Mouse (Mus musculus) neural tube, embryonic 12.5 days (tissue): ENCODE measurements at regions not wholly inside any gene's neighbourhood (a gene's known extent, or its start where the extent isn't known, plus 50 kb on each side); places are given as distances from the start of the nearest gene placed in this dataset.

Experiments used
- ATAC-seq: fragments of 200-750 bp; cut with Nextera tagmentation; 2 replicates; pipeline ENCODE4 v1.8.0; 2017; ENCODE audit warnings: low read depth, mild to moderate bottlenecking, moderate TSS enrichment, moderate library complexity; ENCODE audit not compliant: low FRiP score
- H3K27ac ChIP-seq: fragments of 300-500 bp; sonication (generic); 2 replicates; pipeline ENCODE4 v1.5.1; 2016
- H3K27me3 ChIP-seq: fragments of 300-500 bp; sonication (generic); replicated peaks from 2 replicates; pipeline ENCODE4 v1.6.1; 2016; ENCODE audit warnings: mild to moderate bottlenecking
- H3K36me3 ChIP-seq: fragments of 300-500 bp; sonication (generic); 2 replicates; pipeline ENCODE4 v1.6.1; 2016; ENCODE audit warnings: mild to moderate bottlenecking
- H3K4me1 ChIP-seq: fragments of 300-500 bp; sonication (generic); 2 replicates; pipeline ENCODE4 v1.6.1; 2016
- H3K4me2 ChIP-seq: fragments of 300-500 bp; sonication (generic); replicated peaks from 2 replicates; pipeline ENCODE4 v1.6.1; 2016; ENCODE audit warnings: mild to moderate bottlenecking
- H3K4me3 ChIP-seq: fragments of 300-500 bp; sonication (generic); 2 replicates; pipeline ENCODE4 v1.5.1; 2016
- H3K9ac ChIP-seq: fragments of 300-500 bp; sonication (generic); 2 replicates; pipeline ENCODE4 v1.6.1; 2016; ENCODE audit warnings: mild to moderate bottlenecking
- H3K9me3 ChIP-seq: fragments of 300-500 bp; sonication (generic); 2 replicates; pipeline ENCODE4 v1.6.1; 2016; ENCODE audit warnings: mild to moderate bottlenecking
- WGBS: fragments of 180-500 bp; shearing (Covaris S2); methylation state at CpG from one replicate; pipeline ENCODE4 v1.1.7; 2016; 5-methylcytosine and 5-hydroxymethylcytosine counted together

DNA sequence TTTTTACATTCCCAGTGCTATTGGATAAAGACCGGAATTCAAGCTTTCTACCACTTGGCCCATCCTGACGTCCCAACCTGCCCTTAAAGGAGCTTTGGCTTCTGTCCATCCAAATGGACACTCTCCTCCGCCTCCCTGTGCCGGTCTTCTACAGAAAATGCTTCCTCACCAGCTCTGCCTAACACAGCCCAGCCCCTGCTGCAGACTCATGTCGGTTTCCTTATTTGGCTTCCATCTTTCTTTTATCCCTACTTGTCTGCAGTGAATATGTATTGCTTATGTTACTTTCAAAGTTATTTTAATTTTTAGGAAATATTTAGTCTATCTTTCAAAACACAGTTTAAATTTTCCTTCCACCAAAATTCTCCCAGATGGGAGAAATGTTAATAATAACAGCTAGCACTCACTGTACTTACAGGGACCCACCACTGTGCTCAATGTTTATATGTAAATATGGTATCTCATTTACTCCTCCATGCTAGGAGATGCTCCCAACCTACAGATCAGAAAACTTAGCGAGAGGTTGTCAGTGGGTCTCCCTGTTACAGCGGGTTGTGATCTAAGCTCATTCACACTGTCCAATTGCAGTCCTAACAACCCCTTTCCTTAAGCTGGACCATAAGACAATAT, 118.6 kb downstream of the Sptssa start:
- no peaks in the 10 kb centered on the region for H3K36me3 ChIP-seq
- no peak overlapping the region for H3K27ac ChIP-seq
- no peak overlapping the region for H3K9ac ChIP-seq
- 86% methylated on average over 7 of the region's 7 CpGs for WGBS
- ATAC-seq: no peak
- no peak overlapping the region for H3K4me3 ChIP-seq
- H3K9me3 ChIP-seq: no peaks in the 10 kb centered on the region
- H3K4me1 ChIP-seq: peaks cover 12% of the 10 kb centered on the region
- no peak overlapping the region for H3K4me2 ChIP-seq
- no peaks in the 10 kb centered on the region for H3K27me3 ChIP-seq

DNA sequence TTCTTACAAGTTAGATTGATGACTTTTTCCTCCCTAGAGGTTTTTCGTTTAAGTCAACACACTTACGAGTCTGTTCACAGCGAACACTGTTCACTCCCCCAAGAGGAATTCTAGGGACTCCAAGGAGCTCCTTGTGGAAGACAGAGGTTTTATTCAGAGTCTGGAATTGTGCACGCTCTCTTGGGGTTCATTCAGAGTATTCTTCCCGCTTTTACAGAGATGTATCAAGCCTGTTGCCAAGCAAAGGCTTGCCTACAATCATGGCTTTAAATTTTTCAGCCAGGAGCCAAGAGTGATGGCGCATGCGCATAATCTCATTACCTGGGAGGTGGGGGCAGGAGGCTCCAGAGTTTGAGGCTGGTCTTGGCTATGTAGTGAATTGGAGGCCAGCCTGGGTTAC, 119.4 kb downstream of the Sptssa start:
- 39% methylated on average over 7 of the region's 7 CpGs for WGBS
- no peak overlapping the region for H3K27ac ChIP-seq

DNA sequence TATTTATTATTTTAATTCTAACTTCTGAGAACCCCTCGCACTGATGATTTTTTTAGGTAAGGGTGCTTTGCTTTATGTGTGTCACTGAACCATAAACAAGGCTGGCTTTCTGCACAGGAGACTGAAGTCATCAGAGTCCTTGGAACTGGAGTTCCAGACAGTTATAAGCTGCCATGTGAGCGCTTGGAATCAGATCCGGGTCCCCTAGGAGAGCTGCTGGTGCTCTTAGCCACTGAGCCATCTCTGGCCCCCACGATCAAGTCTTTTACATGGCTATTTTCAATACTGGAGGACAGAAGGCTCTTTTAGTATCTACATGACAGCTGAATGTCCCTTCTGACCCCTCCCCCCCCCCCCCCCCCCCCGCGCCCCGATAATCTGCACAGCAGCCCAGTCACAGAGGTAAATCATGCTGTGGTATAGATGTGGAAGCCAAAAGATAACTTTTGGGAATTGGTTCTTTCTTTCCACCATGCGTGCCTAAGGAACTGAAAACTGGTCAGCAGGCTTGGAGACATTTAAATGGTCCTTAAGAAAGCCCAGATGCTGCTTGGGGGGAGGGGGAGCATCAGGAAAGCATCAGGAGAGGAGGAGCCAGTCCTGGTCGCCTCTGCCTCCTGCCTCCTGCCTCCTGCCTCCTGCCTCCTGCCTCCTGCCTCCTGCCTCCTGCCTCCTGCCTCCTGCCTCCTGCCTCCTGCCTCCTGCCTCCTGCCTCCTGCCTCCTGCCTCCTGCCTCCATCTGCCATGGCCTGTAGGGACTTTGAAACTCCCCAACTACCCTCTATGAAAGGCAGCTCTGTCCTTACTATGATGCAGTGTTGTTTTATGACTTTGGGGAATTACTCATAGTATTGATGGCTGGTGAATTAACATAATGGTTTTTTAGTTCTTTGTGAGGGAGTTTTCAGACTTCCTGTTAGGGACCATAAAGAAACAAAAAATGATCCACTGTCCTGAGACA, 120.5 kb downstream of the Sptssa start:
- Histone ChIP-seq H3K9ac (no peak overlapping the region), H3K27me3 (no peaks in the 10 kb centered on the region), H3K9me3 (no peaks in the 10 kb centered on the region), H3K4me3 (no peak overlapping the region), H3K4me2 (no peak overlapping the region), H3K4me1 (peaks cover 12% of the 10 kb centered on the region), H3K27ac (no peak overlapping the region), H3K36me3 (no peaks in the 10 kb centered on the region)
- no peak for ATAC-seq
- 31% methylated on average over 8 of the region's 9 CpGs for WGBS

More for the DNA sequence above, 119.4 kb downstream of the Sptssa start:
- Histone ChIP-seq H3K27me3 (no peaks in the 10 kb centered on the region), H3K9me3 (no peaks in the 10 kb centered on the region), H3K4me2 (no peak overlapping the region), H3K4me3 (no peak overlapping the region), H3K9ac (no peak overlapping the region), H3K4me1 (peaks cover 12% of the 10 kb centered on the region), H3K36me3 (no peaks in the 10 kb centered on the region)
- no peak for ATAC-seq

DNA sequence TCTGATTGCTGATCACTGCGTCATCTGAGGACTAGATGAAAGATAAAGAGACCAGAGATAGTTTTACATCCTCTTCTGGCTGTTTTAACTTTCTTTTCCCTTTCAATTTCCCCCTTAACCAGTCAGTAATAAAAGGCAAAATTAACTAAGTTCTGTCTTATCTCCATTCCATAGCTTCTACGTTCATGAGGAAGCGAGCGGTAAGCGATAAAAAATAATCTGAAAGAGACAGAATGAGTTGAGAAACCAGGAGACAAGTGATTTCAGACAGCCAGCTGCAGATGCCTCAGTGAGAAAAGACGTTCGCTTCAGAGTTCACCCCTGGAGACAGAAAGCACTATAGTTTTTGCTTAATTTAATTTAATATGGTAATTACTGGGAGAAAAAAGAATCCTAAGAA, 121.5 kb downstream of the Sptssa start:
- Histone ChIP-seq H3K27me3 (no peaks in the 10 kb centered on the region), H3K4me2 (no peak overlapping the region), H3K4me3 (no peak overlapping the region), H3K27ac (no peak overlapping the region), H3K36me3 (no peaks in the 10 kb centered on the region), H3K9me3 (no peaks in the 10 kb centered on the region), H3K4me1 (peaks cover 12% of the 10 kb centered on the region), H3K9ac (no peak overlapping the region)
- WGBS: 61% methylated on average over 7 of the region's 7 CpGs
- ATAC-seq: no peak

DNA sequence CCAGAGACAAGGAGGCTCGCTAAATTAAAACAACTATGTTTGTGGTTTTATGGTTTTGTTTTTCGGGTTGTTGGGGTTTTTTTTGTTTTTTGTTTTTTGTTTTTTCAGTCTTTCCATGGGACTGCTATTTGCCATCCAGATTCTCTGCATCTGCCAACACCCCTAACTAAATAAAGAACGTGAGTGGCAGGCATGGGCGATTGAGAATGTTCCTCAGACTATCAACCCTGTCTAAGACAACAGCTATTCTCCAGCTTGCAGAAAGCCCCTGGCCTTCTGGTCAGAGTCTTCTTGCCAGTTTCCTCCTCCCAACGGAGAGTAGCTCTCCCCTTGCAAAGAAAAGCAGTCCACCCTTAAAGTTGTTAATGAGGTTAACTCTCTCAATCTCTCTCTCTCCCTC, 123.2 kb downstream of the Sptssa start:
- H3K4me2 ChIP-seq: no peak overlapping the region
- no peak overlapping the region for H3K27ac ChIP-seq
- no peak overlapping the region for H3K4me3 ChIP-seq
- ATAC-seq: no peak
- H3K27me3 ChIP-seq: no peaks in the 10 kb centered on the region
- peaks cover 12% of the 10 kb centered on the region for H3K4me1 ChIP-seq
- no peaks in the 10 kb centered on the region for H3K36me3 ChIP-seq
- H3K9me3 ChIP-seq: no peaks in the 10 kb centered on the region
- no peak overlapping the region for H3K9ac ChIP-seq
- 64% methylated on average over 5 of the region's 5 CpGs for WGBS

DNA sequence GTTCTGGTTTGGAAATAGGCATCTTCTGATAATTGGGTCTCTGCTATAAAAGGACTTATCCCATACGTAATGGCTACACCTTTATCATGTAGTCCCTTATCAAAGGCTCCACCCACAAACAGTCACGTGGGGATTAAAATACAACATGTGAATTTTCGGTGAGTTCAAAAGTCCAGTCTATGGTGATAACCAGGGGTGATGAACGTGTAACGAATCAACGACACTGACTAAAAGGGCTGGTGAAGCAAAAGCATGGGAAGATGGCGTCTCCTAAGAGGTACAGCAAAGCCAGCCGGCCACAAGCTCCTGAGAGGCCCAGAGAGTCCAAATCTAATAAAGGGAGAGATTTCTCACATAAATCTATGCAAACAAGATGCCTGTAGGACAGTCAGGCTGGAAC, 124.3 kb downstream of the Sptssa start:
- H3K4me3 ChIP-seq: no peak overlapping the region
- no peak for ATAC-seq
- H3K9me3 ChIP-seq: 0 out of 2 replicates have a peak, but pooled peaks cover under 1% of the 10 kb centered on the region
- no peaks in the 10 kb centered on the region for H3K36me3 ChIP-seq
- H3K27me3 ChIP-seq: no peaks in the 10 kb centered on the region
- no peak overlapping the region for H3K27ac ChIP-seq
- H3K4me2 ChIP-seq: no peak overlapping the region
- 93% methylated on average over 8 of the region's 8 CpGs for WGBS
- peaks cover 10% of the 10 kb centered on the region for H3K4me1 ChIP-seq
- no peak overlapping the region for H3K9ac ChIP-seq

DNA sequence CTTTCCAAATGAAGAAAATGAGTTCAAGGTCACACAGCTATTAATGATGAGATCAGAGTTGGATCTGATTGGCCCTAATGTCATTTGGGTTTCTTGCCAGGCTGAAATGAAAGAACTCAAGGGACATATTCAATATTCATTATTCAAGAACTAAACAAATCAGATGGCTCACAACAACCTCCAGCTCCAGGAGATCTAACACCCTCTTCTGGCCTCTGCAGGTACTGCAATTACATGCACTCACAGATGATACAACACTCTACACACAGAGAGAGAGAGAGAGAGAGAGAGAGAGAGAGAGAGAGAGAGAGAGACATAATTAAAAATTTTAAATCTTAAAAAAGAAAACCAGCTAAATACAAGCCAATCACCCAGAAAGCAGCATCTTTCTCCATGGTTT, 128.3 kb downstream of the Sptssa start:
- 0 out of 2 replicates have a peak, but pooled peaks cover 4% of the 10 kb centered on the region for H3K9me3 ChIP-seq
- H3K36me3 ChIP-seq: no peaks in the 10 kb centered on the region
- H3K9ac ChIP-seq: no peak overlapping the region
- no peak for ATAC-seq
- H3K4me3 ChIP-seq: no peak overlapping the region
- no peaks in the 10 kb centered on the region for H3K27me3 ChIP-seq
- no peak overlapping the region for H3K27ac ChIP-seq
- H3K4me1 ChIP-seq: no peaks in the 10 kb centered on the region
- H3K4me2 ChIP-seq: no peak overlapping the region

DNA sequence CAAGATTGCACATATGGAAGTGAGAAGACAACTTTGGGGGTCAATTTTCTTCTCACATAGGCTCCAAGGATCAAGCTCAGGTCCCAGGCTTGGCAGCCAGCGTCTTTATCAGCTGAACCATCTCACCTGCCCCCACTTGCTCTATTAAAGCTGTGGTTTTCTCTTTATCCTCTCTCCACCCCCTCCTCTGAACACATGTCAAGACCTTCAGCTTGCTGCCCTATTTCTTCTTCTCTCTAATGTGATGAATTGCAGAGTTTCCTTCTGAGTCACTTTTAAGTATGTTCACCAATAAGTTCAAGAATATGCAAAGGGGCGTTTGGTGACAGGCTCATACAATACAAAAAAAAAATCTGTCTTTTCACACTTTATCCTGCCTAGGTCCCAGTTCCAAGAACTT, 128.8 kb downstream of the Sptssa start:
- no peak for ATAC-seq
- Histone ChIP-seq H3K9me3 (0 out of 2 replicates have a peak, but pooled peaks cover 4% of the 10 kb centered on the region), H3K4me2 (no peak overlapping the region), H3K4me1 (no peaks in the 10 kb centered on the region), H3K27ac (no peak overlapping the region), H3K27me3 (no peaks in the 10 kb centered on the region), H3K9ac (no peak overlapping the region), H3K36me3 (no peaks in the 10 kb centered on the region), H3K4me3 (no peak overlapping the region)
- WGBS: 82% methylated on average over 2 of the region's 2 CpGs

DNA sequence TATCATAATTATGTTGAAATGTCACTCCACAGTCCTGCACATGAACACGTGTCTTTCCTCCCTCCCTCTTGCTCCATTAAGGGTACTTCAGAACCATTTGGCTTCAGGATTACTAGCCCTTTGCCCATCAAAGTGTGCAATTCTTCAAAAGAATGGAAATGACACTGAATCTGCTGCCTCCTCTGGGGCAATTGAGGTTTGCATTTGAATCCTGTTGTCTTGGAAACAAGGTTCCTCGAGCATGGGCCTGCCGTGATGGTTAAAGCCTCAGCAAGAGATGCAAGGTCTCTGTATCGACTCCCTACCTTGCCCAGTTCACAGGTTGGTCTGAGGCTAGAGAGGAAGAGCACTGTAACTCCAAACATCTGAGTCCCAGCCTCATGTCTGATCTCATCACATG, 136.0 kb downstream of the Sptssa start:
- H3K27ac ChIP-seq: no peak overlapping the region
- H3K4me2 ChIP-seq: no peak overlapping the region
- no peaks in the 10 kb centered on the region for H3K9me3 ChIP-seq
- no peaks in the 10 kb centered on the region for H3K4me1 ChIP-seq
- ATAC-seq: no peak
- no peaks in the 10 kb centered on the region for H3K36me3 ChIP-seq
- H3K27me3 ChIP-seq: no peaks in the 10 kb centered on the region
- no peak overlapping the region for H3K4me3 ChIP-seq
- 10% methylated on average over 4 of the region's 4 CpGs for whole genome bisulfite sequencing
- H3K9ac ChIP-seq: no peak overlapping the region

DNA sequence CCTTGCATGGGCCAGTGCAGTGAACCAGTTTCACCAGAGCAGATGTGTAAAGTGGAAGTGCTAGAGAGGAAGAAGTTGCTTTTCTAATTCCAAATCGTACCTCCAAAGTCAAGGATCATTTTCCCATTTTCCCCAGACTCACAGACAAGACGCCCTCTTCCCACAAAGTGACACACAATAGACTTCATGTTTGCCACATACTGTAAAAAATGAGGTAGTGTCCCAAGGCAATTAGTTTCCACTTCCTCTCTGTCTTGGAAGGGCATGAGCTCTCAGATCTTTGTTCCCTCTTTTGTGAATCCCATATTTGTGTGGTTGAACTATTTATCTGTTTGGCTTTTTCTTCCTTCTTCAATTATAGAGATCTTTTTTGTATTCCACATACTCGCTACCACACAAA, 137.0 kb downstream of the Sptssa start:
- H3K4me3 ChIP-seq: no peak overlapping the region
- no peaks in the 10 kb centered on the region for H3K36me3 ChIP-seq
- H3K4me2 ChIP-seq: no peak overlapping the region
- H3K27me3 ChIP-seq: no peaks in the 10 kb centered on the region
- no peak overlapping the region for H3K27ac ChIP-seq
- no peaks in the 10 kb centered on the region for H3K9me3 ChIP-seq
- H3K4me1 ChIP-seq: no peaks in the 10 kb centered on the region
- no peak overlapping the region for H3K9ac ChIP-seq
- no peak for ATAC-seq
- WGBS: 87% methylated on average over 3 of the region's 3 CpGs

DNA sequence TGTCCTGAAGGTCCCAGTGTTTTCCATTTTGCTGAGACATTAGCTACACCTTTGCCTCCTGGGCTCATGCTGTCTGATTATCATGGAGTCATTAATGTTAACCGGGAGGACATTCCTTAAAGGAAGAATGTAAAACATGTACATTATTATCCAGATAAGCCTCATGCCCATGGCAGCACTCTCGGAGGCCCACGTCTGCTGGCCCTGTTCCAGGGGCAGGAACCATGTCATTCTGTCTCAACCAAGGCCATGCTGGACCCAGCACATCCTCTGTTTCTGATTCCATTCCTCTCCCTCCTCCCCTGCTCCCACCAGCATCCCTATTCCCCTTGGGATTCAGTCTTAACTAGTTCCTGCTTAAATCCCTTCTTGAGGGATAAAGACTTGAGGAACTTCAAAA, 139.1 kb downstream of the Sptssa start:
- Histone ChIP-seq H3K4me2 (no peak overlapping the region), H3K4me1 (peaks cover 8% of the 10 kb centered on the region; the same call in 1 of the 2 replicates), H3K27me3 (no peaks in the 10 kb centered on the region), H3K27ac (no peak overlapping the region), H3K9ac (no peak overlapping the region), H3K36me3 (no peaks in the 10 kb centered on the region), H3K4me3 (no peak overlapping the region), H3K9me3 (no peaks in the 10 kb centered on the region)
- no peak for ATAC-seq
- 73% methylated on average over 3 of the region's 3 CpGs for WGBS

DNA sequence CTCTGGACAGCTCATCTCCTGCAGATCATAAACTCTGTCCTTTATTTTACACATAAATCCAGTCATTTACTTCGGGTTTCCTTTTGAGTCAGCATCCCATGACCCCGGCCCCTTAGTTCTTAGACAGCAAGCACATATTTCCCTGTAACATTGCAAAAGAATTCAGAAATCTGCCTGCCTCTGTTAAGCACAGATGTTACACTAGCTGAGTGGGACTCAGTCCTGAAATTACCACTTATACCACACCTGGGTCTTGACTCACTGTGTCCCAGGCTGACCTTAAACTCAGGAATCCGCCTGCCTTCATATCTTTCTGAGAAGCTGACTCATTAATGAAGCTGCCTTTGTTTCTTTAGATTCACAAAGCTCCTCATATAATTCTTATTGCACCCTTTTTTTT, 139.9 kb downstream of the Sptssa start:
- H3K27ac ChIP-seq: no peak overlapping the region
- H3K4me2 ChIP-seq: no peak overlapping the region
- 70% methylated on average over 3 of the region's 3 CpGs for WGBS

More for the DNA sequence above, 139.9 kb downstream of the Sptssa start:
- no peak overlapping the region for H3K4me3 ChIP-seq
- no peak overlapping the region for H3K9ac ChIP-seq
- H3K9me3 ChIP-seq: no peaks in the 10 kb centered on the region
- H3K36me3 ChIP-seq: no peaks in the 10 kb centered on the region
- no peaks in the 10 kb centered on the region for H3K27me3 ChIP-seq
- peaks cover 8% of the 10 kb centered on the region; the same call in 1 of the 2 replicates for H3K4me1 ChIP-seq
- ATAC-seq: no peak
